Mouse (Mus musculus) intestine, embryonic 15.5 days (tissue): ENCODE measurements at regions not wholly inside any gene's neighbourhood (a gene's known extent, or its start where the extent isn't known, plus 50 kb on each side); places are given as distances from the start of the nearest gene placed in this dataset.

ENCODE experiments used
- ATAC-seq: fragments of 200-750 bp; cut with Nextera tagmentation; 2 replicates; pipeline ENCODE4 v1.8.0; 2017; ENCODE audit warnings: moderate TSS enrichment, moderate library complexity
- H3K27ac ChIP-seq: fragments of 300-500 bp; sonication (generic); 2 replicates; pipeline ENCODE4 v1.5.1; 2015; ENCODE audit warnings: mild to moderate bottlenecking, inconsistent platforms
- H3K27me3 ChIP-seq: fragments of 300-500 bp; sonication (generic); replicated peaks from 2 replicates; pipeline ENCODE4 v1.6.1; 2015; ENCODE audit warnings: inconsistent platforms
- H3K36me3 ChIP-seq: fragments of 300-500 bp; sonication (generic); 2 replicates; pipeline ENCODE4 v1.6.1; 2015; ENCODE audit warnings: inconsistent platforms
- H3K4me1 ChIP-seq: fragments of 300-500 bp; sonication (generic); replicated peaks from 2 replicates; pipeline ENCODE4 v1.6.1; 2015; ENCODE audit warnings: inconsistent platforms
- H3K4me2 ChIP-seq: fragments of 300-500 bp; sonication (generic); replicated peaks from 2 replicates; pipeline ENCODE4 v1.6.1; 2015; ENCODE audit warnings: mild to moderate bottlenecking, inconsistent platforms
- H3K4me3 ChIP-seq: fragments of 300-500 bp; sonication (generic); replicated peaks from 2 replicates; pipeline ENCODE4 v1.5.1; 2015; ENCODE audit warnings: inconsistent platforms
- H3K9ac ChIP-seq: fragments of 300-500 bp; sonication (generic); 2 replicates; pipeline ENCODE4 v1.6.1; 2015; ENCODE audit warnings: inconsistent platforms
- H3K9me3 ChIP-seq: fragments of 300-500 bp; sonication (generic); 2 replicates; pipeline ENCODE4 v1.6.1; 2016; ENCODE audit warnings: inconsistent platforms
- WGBS: fragments of 180-500 bp; shearing (Covaris S2); methylation state at CpG from one replicate; pipeline ENCODE4 v1.1.7; 2015; 5-methylcytosine and 5-hydroxymethylcytosine counted together

GRCm38 (mm10) chr9:24956566-24956965, 132.7 kb upstream of the Gm10181 start:
- Histone ChIP-seq H3K27me3 (peaks cover 5% of the 10 kb centered on the region; the same call in 1 of the 2 replicates), H3K36me3 (no peaks in the 10 kb centered on the region), H3K9ac (no peak overlapping the region), H3K27ac (no peak overlapping the region), H3K9me3 (no peaks in the 10 kb centered on the region), H3K4me1 (no peaks in the 10 kb centered on the region), H3K4me2 (no peak overlapping the region), H3K4me3 (no peak overlapping the region)
- no peak for ATAC-seq
- WGBS, result 69% methylated on average over 7 of the region's 7 CpGs

- WGBS, result 50% methylated on average over 1 of the region's 1 CpGs
- no peak overlapping the region for H3K4me2 ChIP-seq
- H3K4me1 ChIP-seq, result no peaks in the 10 kb centered on the region
- no peak overlapping the region for H3K4me3 ChIP-seq
- H3K27me3 ChIP-seq, result no peaks in the 10 kb centered on the region
- no peaks in the 10 kb centered on the region for H3K9me3 ChIP-seq
- no peak for ATAC-seq
- H3K27ac ChIP-seq, result no peak overlapping the region
- H3K36me3 ChIP-seq, result no peaks in the 10 kb centered on the region
- H3K9ac ChIP-seq, result no peak overlapping the region
These were observed 125.9 kb upstream of the Gm10181 start for GRCm38 (mm10) chr9:24963290-24963689.

GRCm38 (mm10) chr9:24967571-24967970, 121.7 kb upstream of the Gm10181 start:
- H3K9me3 ChIP-seq, result no peaks in the 10 kb centered on the region
- no peak for ATAC-seq
- no peaks in the 10 kb centered on the region for H3K27me3 ChIP-seq
- H3K4me2 ChIP-seq, result 0 out of 2 replicates have a peak overlapping the region, but pooled peaks have one; percentile 17
- 63% methylated on average over 10 of the region's 10 CpGs for whole genome bisulfite sequencing
- H3K4me3 ChIP-seq, result no peak overlapping the region
- no peaks in the 10 kb centered on the region for H3K4me1 ChIP-seq
- H3K27ac ChIP-seq, result no peak overlapping the region
- no peaks in the 10 kb centered on the region for H3K36me3 ChIP-seq
- no peak overlapping the region for H3K9ac ChIP-seq

DNA sequence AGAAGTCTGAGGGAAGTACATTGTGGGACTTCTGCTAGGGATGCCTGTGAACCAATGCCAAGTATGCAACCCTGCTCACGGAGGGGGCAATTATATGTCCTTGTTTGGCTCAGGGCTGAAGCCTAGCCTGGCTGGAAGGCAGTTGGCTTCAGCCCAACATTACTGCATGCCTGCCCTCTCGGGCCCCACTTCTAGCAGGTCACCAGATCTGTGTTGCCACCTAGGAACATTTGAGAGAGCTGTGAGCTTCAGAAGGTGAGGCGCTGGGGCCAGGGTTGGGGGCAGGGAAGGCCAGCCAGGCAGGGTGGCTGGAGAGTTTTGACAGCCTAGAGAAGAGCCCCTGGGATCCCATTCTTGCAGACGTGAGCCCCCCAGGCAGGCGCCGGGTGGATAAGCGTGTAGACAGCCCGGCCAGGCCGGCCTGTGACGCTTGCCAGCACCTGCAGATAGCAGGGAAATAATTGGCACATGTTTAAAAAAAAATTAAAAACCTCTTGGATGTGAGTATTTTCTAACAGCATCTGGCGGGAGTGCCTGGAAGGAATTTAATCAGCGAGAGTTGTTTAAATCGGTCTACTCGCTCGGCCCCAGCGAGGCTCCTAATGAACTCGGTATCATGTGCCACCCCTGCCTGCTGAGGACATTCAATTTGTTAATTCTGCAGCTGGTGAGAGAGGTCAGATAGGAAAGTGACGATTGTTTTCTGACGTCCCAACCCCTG, 115.0 kb upstream of the Gm10181 start:
- peak; percentile 76 for ATAC-seq
- Histone ChIP-seq H3K9ac (no peak overlapping the region), H3K9me3 (no peaks in the 10 kb centered on the region), H3K27ac (no peak overlapping the region), H3K4me3 (no peak overlapping the region), H3K4me1 (peaks cover 4% of the 10 kb centered on the region; the same call in 1 of the 2 replicates), H3K36me3 (no peaks in the 10 kb centered on the region), H3K27me3 (no peaks in the 10 kb centered on the region), H3K4me2 (peak overlapping the region; percentile 46)
- 12% methylated on average over 19 of the region's 19 CpGs for WGBS

- WGBS, result 68% methylated on average over 3 of the region's 3 CpGs
- Histone ChIP-seq H3K9me3 (no peaks in the 10 kb centered on the region), H3K27me3 (no peaks in the 10 kb centered on the region), H3K4me3 (no peak overlapping the region), H3K36me3 (no peaks in the 10 kb centered on the region), H3K4me2 (no peak overlapping the region), H3K9ac (no peak overlapping the region), H3K27ac (no peak overlapping the region), H3K4me1 (no peaks in the 10 kb centered on the region)
- no peak for ATAC-seq
These were observed 106.4 kb upstream of the Gm10181 start for GRCm38 (mm10) chr9:24982796-24983195.

- no peak overlapping the region for H3K4me3 ChIP-seq
- H3K27ac ChIP-seq, result no peak overlapping the region
- no peak overlapping the region for H3K4me2 ChIP-seq
- no peaks in the 10 kb centered on the region for H3K4me1 ChIP-seq
- WGBS, result 20% methylated on average over 7 of the region's 7 CpGs
- H3K27me3 ChIP-seq, result no peaks in the 10 kb centered on the region
- H3K9ac ChIP-seq, result no peak overlapping the region
- no peaks in the 10 kb centered on the region for H3K9me3 ChIP-seq
- H3K36me3 ChIP-seq, result no peaks in the 10 kb centered on the region
- no peak for ATAC-seq
These were observed 94.7 kb upstream of the Gm10181 start for GRCm38 (mm10) chr9:24994491-24994890.

- Histone ChIP-seq H3K4me3 (no peak overlapping the region), H3K4me2 (no peak overlapping the region), H3K27ac (no peak overlapping the region), H3K9ac (no peak overlapping the region), H3K36me3 (no peaks in the 10 kb centered on the region), H3K27me3 (no peaks in the 10 kb centered on the region), H3K9me3 (no peaks in the 10 kb centered on the region), H3K4me1 (no peaks in the 10 kb centered on the region)
- ATAC-seq, result no peak
- WGBS, result 80% methylated on average over 4 of the region's 4 CpGs
These were observed 68.0 kb upstream of the Gm10181 start for GRCm38 (mm10) chr9:25021095-25021691.

DNA sequence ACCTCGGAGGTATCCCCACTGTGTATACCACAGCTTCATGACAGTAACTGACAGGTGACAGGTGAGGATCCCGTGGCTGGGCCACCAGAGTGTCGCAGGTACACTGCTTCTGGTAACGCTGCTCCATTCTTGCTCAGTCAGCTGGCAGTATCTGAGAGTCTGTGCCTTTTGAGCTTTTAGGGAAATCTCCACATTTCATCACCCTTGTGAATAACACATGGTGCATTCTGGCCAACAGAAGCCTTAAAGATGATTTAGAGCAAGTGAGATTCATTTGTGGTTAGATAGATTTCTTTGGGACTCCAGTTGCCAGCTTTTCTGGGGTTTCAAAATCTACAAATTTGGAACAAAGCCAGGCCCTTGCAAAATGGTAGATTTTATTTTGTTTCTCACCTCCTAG, 66.8 kb upstream of the Gm10181 start:
- Histone ChIP-seq H3K4me2 (no peak overlapping the region), H3K4me1 (no peaks in the 10 kb centered on the region), H3K9ac (no peak overlapping the region), H3K27ac (no peak overlapping the region), H3K36me3 (no peaks in the 10 kb centered on the region), H3K4me3 (no peak overlapping the region), H3K9me3 (no peaks in the 10 kb centered on the region), H3K27me3 (no peaks in the 10 kb centered on the region)
- no peak for ATAC-seq
- WGBS, result 82% methylated on average over 4 of the region's 4 CpGs

DNA sequence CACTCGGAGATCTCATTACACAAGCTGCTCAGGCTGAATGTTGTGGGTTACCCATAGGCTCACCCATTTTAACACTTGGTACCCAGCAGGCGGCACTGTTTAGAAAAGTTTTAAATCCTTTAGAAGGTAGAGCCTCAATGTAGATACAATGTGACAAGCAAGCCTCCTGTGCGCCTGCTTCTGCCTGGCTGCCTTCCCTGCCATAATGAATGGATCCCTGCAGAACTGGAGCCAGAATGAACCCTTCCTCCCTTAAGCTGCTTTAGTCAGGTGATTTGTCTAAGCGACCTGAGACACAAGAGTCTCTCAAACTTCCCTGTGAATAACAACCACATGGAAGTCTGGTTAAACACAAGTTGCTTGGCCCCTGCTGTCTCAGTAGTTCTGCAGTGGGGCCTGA, 64.7 kb upstream of the Gm10181 start:
- Histone ChIP-seq H3K9ac (no peak overlapping the region), H3K4me3 (no peak overlapping the region), H3K4me2 (no peak overlapping the region), H3K4me1 (no peaks in the 10 kb centered on the region), H3K9me3 (no peaks in the 10 kb centered on the region), H3K27ac (no peak overlapping the region), H3K27me3 (no peaks in the 10 kb centered on the region), H3K36me3 (no peaks in the 10 kb centered on the region)
- WGBS, result 56% methylated on average over 4 of the region's 4 CpGs
- no peak for ATAC-seq

DNA sequence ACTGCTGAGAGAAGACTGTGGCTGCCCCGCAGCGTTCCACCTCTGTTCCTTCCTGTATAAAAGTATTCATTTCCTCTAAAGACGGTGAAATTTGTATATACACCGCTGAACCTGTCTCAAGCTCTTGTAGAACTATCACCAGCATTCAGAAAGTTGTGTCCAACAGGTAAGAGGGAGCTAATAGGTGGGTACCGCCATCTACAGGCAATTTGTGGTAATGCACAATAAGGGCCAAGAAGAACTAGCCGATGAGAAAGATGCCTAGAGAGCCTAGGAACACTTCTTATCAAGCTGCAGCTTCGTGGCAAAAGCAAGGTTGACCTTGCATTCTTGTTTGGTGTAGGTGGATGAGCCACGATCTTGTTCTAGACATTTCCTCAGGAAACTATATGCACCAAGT, 61.6 kb upstream of the Gm10181 start:
- Histone ChIP-seq H3K4me3 (no peak overlapping the region), H3K9ac (no peak overlapping the region), H3K4me1 (no peaks in the 10 kb centered on the region), H3K36me3 (no peaks in the 10 kb centered on the region), H3K4me2 (no peak overlapping the region), H3K27ac (no peak overlapping the region), H3K9me3 (no peaks in the 10 kb centered on the region), H3K27me3 (no peaks in the 10 kb centered on the region)
- WGBS, result 7% methylated on average over 8 of the region's 8 CpGs
- 0 out of 2 replicates have a peak, but pooled peaks have one; percentile 28 for ATAC-seq

GRCm38 (mm10) chr9:25028305-25028704, 60.9 kb upstream of the Gm10181 start:
- no peak overlapping the region for H3K27ac ChIP-seq
- H3K4me3 ChIP-seq, result no peak overlapping the region
- no peak for ATAC-seq
- H3K4me1 ChIP-seq, result no peaks in the 10 kb centered on the region
- H3K4me2 ChIP-seq, result no peak overlapping the region
- 71% methylated on average over 6 of the region's 6 CpGs for WGBS
- no peaks in the 10 kb centered on the region for H3K9me3 ChIP-seq
- no peak overlapping the region for H3K9ac ChIP-seq
- no peaks in the 10 kb centered on the region for H3K36me3 ChIP-seq
- H3K27me3 ChIP-seq, result no peaks in the 10 kb centered on the region

GRCm38 (mm10) chr9:25031466-25031865, 57.8 kb upstream of the Gm10181 start:
- Histone ChIP-seq H3K9ac (no peak overlapping the region), H3K27ac (no peak overlapping the region), H3K4me3 (no peak overlapping the region), H3K36me3 (no peaks in the 10 kb centered on the region), H3K9me3 (no peaks in the 10 kb centered on the region), H3K4me2 (no peak overlapping the region), H3K4me1 (no peaks in the 10 kb centered on the region), H3K27me3 (no peaks in the 10 kb centered on the region)
- 85% methylated on average over 6 of the region's 6 CpGs for WGBS
- no peak for ATAC-seq
